ENCODE assay signal across 12 mouse cellular contexts in genomic region chr8:54508096-54508456, GRCm38 (mm10). TPM values are rescaled to one million over a fixed set of nuclear protein-coding genes. Genes with fewer than 3 reads are reported as not detected.
DNase-seq lines count a peak whose midpoint lies in the region; ATAC-seq and TF ChIP-seq lines count a peak whose summit lies in the region.
"Had no signal": no experiment of that assay in that cellular context is flagged by ENCODE, and none has a peak within 500 bp of the region (broad histone marks: within the 10 kb centered on the region; RNA-seq: fewer than 3 reads in every experiment).

No protein-coding gene starts in this region.

- H3K4me3 ChIP-seq in forebrain, embryonic 11.5 days (ENCODE audit: low read depth, low read length), result no peak overlapping the region
- H3K4me3 ChIP-seq in forebrain, embryonic 16.5 days (replicated peaks; ENCODE audit: low read length), result no peak overlapping the region
- H3K4me3 ChIP-seq in kidney, embryonic 14.5 days (ENCODE audit: low read length), result no peak overlapping the region
- H3K4me3 ChIP-seq in hindbrain, embryonic 16.5 days (ENCODE audit: low read length), result no peak overlapping the region
- H3K4me3 ChIP-seq in midbrain, postnatal 0 days (ENCODE audit: low read depth, low read length), result no peak overlapping the region

- H3K27me3 ChIP-seq in forebrain, embryonic 11.5 days (ENCODE audit: control insufficient read depth, insufficient read depth, low read length), result no peaks in the 10 kb centered on the region
- H3K27me3 ChIP-seq in forebrain, embryonic 16.5 days (replicated peaks; ENCODE audit: control insufficient read depth, insufficient read depth, low read length), result no peaks in the 10 kb centered on the region
- H3K27me3 ChIP-seq in kidney, embryonic 14.5 days (ENCODE audit: control insufficient read depth, insufficient read depth, low read length), result no peaks in the 10 kb centered on the region
- H3K27me3 ChIP-seq in hindbrain, embryonic 16.5 days (replicated peaks; ENCODE audit: control insufficient read depth, insufficient read depth, low read length), result no peaks in the 10 kb centered on the region
- no peaks in the 10 kb centered on the region for H3K27me3 ChIP-seq in midbrain, postnatal 0 days (ENCODE audit: insufficient read depth, low read length)
- H3K27me3 ChIP-seq: limb, embryonic 13.5 days had no signal

- no peak overlapping the region for H3K9ac ChIP-seq in forebrain, embryonic 11.5 days (ENCODE audit: low read length)
- no peak overlapping the region for H3K9ac ChIP-seq in forebrain, embryonic 16.5 days (replicated peaks; ENCODE audit: low read depth, low read length)
- no peak overlapping the region for H3K9ac ChIP-seq in kidney, embryonic 14.5 days (ENCODE audit: low read depth, low read length)
- H3K9ac ChIP-seq in hindbrain, embryonic 16.5 days (ENCODE audit: low read depth, low read length), result no peak overlapping the region
- H3K9ac ChIP-seq in midbrain, postnatal 0 days (replicated peaks; ENCODE audit: low read length, poor library complexity, severe bottlenecking), result no peak overlapping the region
- H3K9ac ChIP-seq: limb, embryonic 13.5 days; liver, postnatal 0 days had no signal

- ATAC-seq in forebrain, embryonic 11.5 days (replicated peaks; ENCODE audit: low FRiP score), result peak; percentile 37; the same call in 1 of the 2 replicates
- ATAC-seq in forebrain, embryonic 16.5 days, result no peak
- 0 out of 2 replicates have a peak, but pooled peaks have one; percentile 50 for ATAC-seq in kidney, embryonic 14.5 days (ENCODE audit: low FRiP score, low TSS enrichment)
- peak; percentile 37; the same call in 1 of the 2 replicates for ATAC-seq in hindbrain, embryonic 16.5 days
- no peak for ATAC-seq in midbrain, postnatal 0 days (ENCODE audit: low FRiP score)

- no peak for DNase-seq in forebrain, embryonic 11.5 days (ENCODE audit: low spot score)
- DNase-seq in kidney, adult 18-20 months, result no peak
- DNase-seq in midbrain, postnatal 0 days (ENCODE audit: low spot score), result no peak
- DNase-seq in ovary, postnatal 36 days (ENCODE audit: low spot score), result no peak
- DNase-seq in adrenal gland, postnatal 14 days, result no peak

- no peaks in the 10 kb centered on the region for H3K9me3 ChIP-seq in forebrain, embryonic 11.5 days (ENCODE audit: control insufficient read depth, low read length)
- H3K9me3 ChIP-seq in forebrain, embryonic 16.5 days (ENCODE audit: control insufficient read depth, low read length), result no peaks in the 10 kb centered on the region
- H3K9me3 ChIP-seq in kidney, embryonic 14.5 days (ENCODE audit: control insufficient read depth, low read length), result no peaks in the 10 kb centered on the region
- no peaks in the 10 kb centered on the region for H3K9me3 ChIP-seq in hindbrain, embryonic 16.5 days (ENCODE audit: control insufficient read depth, low read length)
- H3K9me3 ChIP-seq in midbrain, postnatal 0 days (ENCODE audit: low read length), result no peaks in the 10 kb centered on the region
- H3K9me3 ChIP-seq: limb, embryonic 13.5 days had no signal

- no peak overlapping the region for H3K4me2 ChIP-seq in forebrain, embryonic 11.5 days (ENCODE audit: low read depth, low read length, severe bottlenecking)
- no peak overlapping the region; the same call in 1 of the 2 replicates for H3K4me2 ChIP-seq in forebrain, embryonic 16.5 days (ENCODE audit: low read length)
- H3K4me2 ChIP-seq in kidney, embryonic 14.5 days (replicated peaks; ENCODE audit: low read depth, low read length), result no peak overlapping the region
- peak overlapping the region; percentile 75; the same call in 1 of the 2 replicates for H3K4me2 ChIP-seq in hindbrain, embryonic 16.5 days (ENCODE audit: low read length)
- peak overlapping the region; percentile 61 for H3K4me2 ChIP-seq in midbrain, postnatal 0 days (ENCODE audit: low read depth, low read length, poor library complexity, severe bottlenecking)

- no peaks in the 10 kb centered on the region for H3K4me1 ChIP-seq in forebrain, embryonic 11.5 days (replicated peaks; ENCODE audit: control insufficient read depth, insufficient read depth, low read length)
- peaks cover 10% of the 10 kb centered on the region; the same call in 1 of the 2 replicates for H3K4me1 ChIP-seq in forebrain, embryonic 16.5 days (replicated peaks; ENCODE audit: control insufficient read depth, insufficient read depth, low read length)
- no peaks in the 10 kb centered on the region for H3K4me1 ChIP-seq in kidney, embryonic 14.5 days (ENCODE audit: control insufficient read depth, insufficient read depth, low read length)
- H3K4me1 ChIP-seq in hindbrain, embryonic 16.5 days (ENCODE audit: control insufficient read depth, insufficient read depth, low read depth, low read length), result no peaks in the 10 kb centered on the region
- H3K4me1 ChIP-seq in midbrain, postnatal 0 days (ENCODE audit: insufficient read depth, low read length), result no peaks in the 10 kb centered on the region
- H3K4me1 ChIP-seq: limb, embryonic 13.5 days had no signal

- no peak for TF ChIP-seq CTCF in midbrain, postnatal 0 days (IDR thresholded peaks at IDR 0.05)

- WGBS in forebrain, embryonic 11.5 days, result 17% methylated on average over 1 of the region's 1 CpGs
- WGBS in forebrain, embryonic 16.5 days, result 16% methylated on average over 1 of the region's 1 CpGs
- WGBS in kidney, embryonic 14.5 days, result 35% methylated on average over 1 of the region's 1 CpGs
- 13% methylated on average over 1 of the region's 1 CpGs for WGBS in hindbrain, embryonic 16.5 days
- 14% methylated on average over 1 of the region's 1 CpGs for WGBS in midbrain, postnatal 0 days

- H3K36me3 ChIP-seq in forebrain, embryonic 11.5 days (ENCODE audit: control insufficient read depth, insufficient read depth, low read length), result no peaks in the 10 kb centered on the region
- no peaks in the 10 kb centered on the region for H3K36me3 ChIP-seq in forebrain, embryonic 16.5 days (ENCODE audit: control insufficient read depth, insufficient read depth)
- no peaks in the 10 kb centered on the region for H3K36me3 ChIP-seq in kidney, embryonic 14.5 days (ENCODE audit: control insufficient read depth, insufficient read depth, low read length)
- H3K36me3 ChIP-seq in hindbrain, embryonic 16.5 days (ENCODE audit: control insufficient read depth, insufficient read depth, low read length), result no peaks in the 10 kb centered on the region
- H3K36me3 ChIP-seq in midbrain, postnatal 0 days (ENCODE audit: insufficient read depth, low read length), result no peaks in the 10 kb centered on the region
- H3K36me3 ChIP-seq: limb, embryonic 13.5 days had no signal

- H3K27ac ChIP-seq in forebrain, embryonic 11.5 days (ENCODE audit: low read depth, low read length), result no peak overlapping the region
- no peak overlapping the region for H3K27ac ChIP-seq in forebrain, embryonic 16.5 days (ENCODE audit: low read length)
- H3K27ac ChIP-seq in kidney, embryonic 14.5 days (ENCODE audit: low read depth, low read length), result no peak overlapping the region
- no peak overlapping the region; the same call in 1 of the 2 replicates for H3K27ac ChIP-seq in hindbrain, embryonic 16.5 days (ENCODE audit: low read depth, low read length)
- peak overlapping the region; percentile 13 for H3K27ac ChIP-seq in midbrain, postnatal 0 days (ENCODE audit: low read depth, low read length)
- H3K27ac ChIP-seq: limb, embryonic 13.5 days; stomach, postnatal 0 days had no signal

RNA-seq across cellular contexts. Expression of gene Asb5, which starts 21.3 kb away (rescaled TPM):
- polyA plus RNA-seq in forebrain, embryonic 11.5 days (2014; fragmentation: Nextera tagmentation; extraction: Ambion mirVana), result 4.2 and 8.2 TPM in 2 replicates
- 4.0 and 6.3 TPM in 2 replicates for polyA plus RNA-seq in forebrain, embryonic 16.5 days (2015; fragmentation: Nextera tagmentation; extraction: Ambion mirVana)
- 7.0 and 9.7 TPM in 2 replicates for polyA plus RNA-seq in kidney, embryonic 14.5 days (2014; fragmentation: Nextera tagmentation; extraction: Ambion mirVana)
- 6.0 and 6.2 TPM in 2 replicates for polyA plus RNA-seq in hindbrain, embryonic 16.5 days (2015; fragmentation: Nextera tagmentation; extraction: Ambion mirVana)
- 1.1 and 14.6 TPM in 2 replicates for total RNA-seq in midbrain, postnatal 0 days (2014; rRNA removed)
- polyA plus RNA-seq in midbrain, postnatal 0 days (2015; fragmentation: Nextera tagmentation; extraction: Ambion mirVana), result 10.7 and 11.4 TPM in 2 replicates
- total RNA-seq in adrenal gland, postnatal 14 days (2021), result not detected in 2 replicates
- total RNA-seq: hematopoietic stem cell, adult 5-6 weeks had no signal

RNA-seq across cellular contexts. Expression of gene Spcs3, which starts 21.7 kb away (rescaled TPM):
- polyA plus RNA-seq in forebrain, embryonic 11.5 days (2014; fragmentation: Nextera tagmentation; extraction: Ambion mirVana), result 84.3 and 85.8 TPM in 2 replicates
- 62.5 and 71.8 TPM in 2 replicates for polyA plus RNA-seq in forebrain, embryonic 16.5 days (2015; fragmentation: Nextera tagmentation; extraction: Ambion mirVana)
- 66.2 and 99.4 TPM in 2 replicates for polyA plus RNA-seq in kidney, embryonic 14.5 days (2014; fragmentation: Nextera tagmentation; extraction: Ambion mirVana)
- polyA plus RNA-seq in hindbrain, embryonic 16.5 days (2015; fragmentation: Nextera tagmentation; extraction: Ambion mirVana), result 48.5 and 49.4 TPM in 2 replicates
- total RNA-seq in midbrain, postnatal 0 days (2014; rRNA removed), result 31.8 and 39.3 TPM in 2 replicates
- polyA plus RNA-seq in midbrain, postnatal 0 days (2015; fragmentation: Nextera tagmentation; extraction: Ambion mirVana), result 33.4 and 33.9 TPM in 2 replicates
- total RNA-seq in adrenal gland, postnatal 14 days (2021), result 43.4 and 45.1 TPM in 2 replicates

Comparison
In these comparisons a context has a peak if more than half of its experiments do, and no peak if none do; other contexts are left out.
1. ATAC-seq: peak in forebrain, embryonic 11.5 days (single experiment), kidney, embryonic 14.5 days (single experiment) and hindbrain, embryonic 16.5 days (single experiment); none in forebrain, embryonic 16.5 days (single experiment) and midbrain, postnatal 0 days (single experiment).
2. H3K4me2 ChIP-seq: peak in hindbrain, embryonic 16.5 days (single experiment) and midbrain, postnatal 0 days (single experiment); none in forebrain, embryonic 11.5 days (single experiment), forebrain, embryonic 16.5 days (single experiment) and kidney, embryonic 14.5 days (single experiment).